Mouse (Mus musculus): ENCODE measurements at regions not wholly inside any gene's neighbourhood (a gene's known extent, or its start where the extent isn't known, plus 50 kb on each side); places are given as distances from the start of the nearest gene placed in this dataset.
"Not testable (repeated sequence)": the region's sequence is repeated elsewhere in the genome, so short reads cannot be mapped to it uniquely, and the experiment has no call there.

DNA sequence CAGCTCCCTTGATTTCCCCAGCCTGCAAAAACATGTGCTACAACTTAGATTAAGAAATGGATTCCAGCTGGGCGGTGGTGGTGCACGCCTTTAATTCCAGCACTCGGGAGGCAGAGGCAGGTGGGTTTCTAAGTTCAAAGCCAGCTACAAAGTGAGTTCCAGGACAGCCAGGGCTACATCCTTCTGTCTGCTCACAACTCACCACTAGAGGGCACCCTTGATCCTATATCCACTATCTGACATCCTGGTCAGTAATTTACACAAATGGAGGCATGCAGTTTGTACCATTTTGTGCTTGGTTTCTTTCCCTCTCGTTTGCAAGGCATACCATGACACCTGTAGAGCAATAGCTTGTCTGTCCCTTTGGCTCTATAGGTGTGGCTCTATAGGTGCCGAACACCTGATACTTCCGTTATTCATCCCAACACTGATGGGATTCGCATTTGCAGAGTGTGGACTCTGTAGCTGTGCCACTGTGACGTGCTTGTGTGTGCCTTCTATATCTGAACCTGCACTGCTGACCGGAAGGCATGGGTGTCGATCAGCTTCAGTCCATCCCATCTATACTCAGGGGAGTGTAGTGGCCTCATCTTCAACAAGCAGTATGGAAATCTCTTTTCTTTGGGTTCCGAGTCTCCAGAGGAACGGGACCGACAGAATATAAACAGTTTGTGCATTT lies 108.4 kb upstream of the Spata13 start:
- peak; percentile 69 for DNase-seq (ENCODE audit: low read depth, low spot score)

GRCm38 (mm10) chr14:60525979-60526378 lies 107.8 kb upstream of the Spata13 start:
- no peak for DNase-seq (ENCODE audit: low read depth, low spot score)

DNA sequence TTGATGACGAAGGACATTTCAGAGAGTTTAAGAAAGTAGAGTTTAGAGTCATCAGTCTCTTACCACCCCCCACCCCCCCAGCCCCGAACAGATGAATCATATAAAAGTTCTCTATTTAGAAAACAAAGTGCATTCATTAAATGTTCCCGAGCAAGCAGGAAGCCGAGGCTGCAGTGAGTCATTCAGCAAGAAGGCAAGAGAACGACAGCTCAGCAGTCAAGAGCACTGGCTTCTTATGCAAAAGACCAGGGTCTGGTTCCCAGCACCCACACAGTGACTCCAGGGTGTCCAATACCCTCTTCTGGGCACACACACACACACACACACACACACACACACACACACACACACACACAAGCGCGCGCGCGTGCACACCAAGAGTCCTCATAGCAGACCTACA lies 107.0 kb upstream of the Spata13 start:
- DNase-seq (ENCODE audit: low read depth, low spot score), result no peak

GRCm38 (mm10) chr14:60527951-60528350 lies 105.8 kb upstream of the Spata13 start:
- no peak for DNase-seq (ENCODE audit: low read depth, low spot score)

DNA sequence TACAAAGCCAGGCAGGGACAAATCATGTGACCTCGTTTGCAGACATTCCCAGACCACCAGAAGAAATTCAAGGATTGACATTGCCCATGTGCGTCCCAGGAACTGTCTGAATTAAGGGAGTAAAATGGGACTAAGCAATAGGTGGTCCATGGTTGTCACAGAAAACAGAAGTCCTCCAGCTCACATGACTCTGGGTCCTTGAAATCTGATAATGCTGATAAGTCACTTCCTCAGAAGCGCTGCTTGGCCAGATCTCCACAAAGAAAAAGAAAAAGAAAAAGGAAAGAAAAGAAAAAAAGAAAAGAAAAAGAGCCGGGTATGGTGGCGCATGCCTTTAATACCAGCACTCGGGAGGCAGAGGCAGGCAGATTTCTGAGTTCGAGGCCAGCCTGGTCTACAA lies 105.3 kb upstream of the Spata13 start:
- no peak for DNase-seq (ENCODE audit: low read depth, low spot score)

GRCm38 (mm10) chr14:60529022-60529421 lies 104.8 kb upstream of the Spata13 start:
- no peak for DNase-seq (ENCODE audit: low read depth, low spot score)

- no peak for DNase-seq (ENCODE audit: low read depth, low spot score)
Observed at GRCm38 (mm10) chr14:60529646-60530347, 104.0 kb upstream of the Spata13 start.

DNA sequence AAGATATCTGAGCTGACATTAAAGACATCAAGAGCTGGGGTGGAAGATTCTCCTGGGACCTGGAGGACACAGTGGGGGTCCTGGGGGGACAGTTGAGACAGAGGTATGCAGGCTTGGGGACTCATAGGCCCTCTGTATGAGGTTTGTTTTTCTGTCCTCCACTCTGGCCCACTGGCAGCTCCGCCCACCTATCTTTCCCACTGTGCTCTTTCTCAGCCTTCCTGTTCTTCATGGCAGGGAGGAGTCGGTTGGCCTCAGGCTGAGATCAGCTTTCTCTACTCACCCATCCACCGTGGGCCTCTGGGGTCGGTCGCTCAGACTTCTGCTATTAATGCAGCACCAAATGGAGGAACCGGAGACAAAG lies 103.5 kb upstream of the Spata13 start:
- no peak for DNase-seq (ENCODE audit: low read depth, low spot score)

DNA sequence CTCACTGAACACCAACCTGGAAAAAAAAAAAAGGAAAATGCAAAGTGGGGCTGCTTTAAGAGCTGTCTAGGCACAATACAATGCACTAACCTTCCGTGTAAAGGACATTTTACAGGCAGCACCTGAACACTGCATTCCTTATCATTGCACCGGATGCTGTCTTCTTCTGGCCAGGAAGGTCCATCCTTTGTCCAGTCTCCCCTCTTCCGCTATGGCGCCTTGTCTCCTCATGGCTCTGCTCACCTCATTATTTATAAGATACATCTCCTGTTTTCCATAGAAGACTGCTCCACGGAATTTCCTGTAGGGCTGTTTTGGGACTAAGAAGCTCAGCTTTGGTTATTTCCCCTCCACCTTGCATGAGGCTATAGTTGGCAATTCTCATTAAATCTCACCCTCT lies 102.8 kb upstream of the Spata13 start:
- DNase-seq (ENCODE audit: low read depth, low spot score), result no peak

- no peak for DNase-seq (ENCODE audit: low read depth, low spot score)
Observed at GRCm38 (mm10) chr14:60531766-60532165, 102.0 kb upstream of the Spata13 start.

DNA sequence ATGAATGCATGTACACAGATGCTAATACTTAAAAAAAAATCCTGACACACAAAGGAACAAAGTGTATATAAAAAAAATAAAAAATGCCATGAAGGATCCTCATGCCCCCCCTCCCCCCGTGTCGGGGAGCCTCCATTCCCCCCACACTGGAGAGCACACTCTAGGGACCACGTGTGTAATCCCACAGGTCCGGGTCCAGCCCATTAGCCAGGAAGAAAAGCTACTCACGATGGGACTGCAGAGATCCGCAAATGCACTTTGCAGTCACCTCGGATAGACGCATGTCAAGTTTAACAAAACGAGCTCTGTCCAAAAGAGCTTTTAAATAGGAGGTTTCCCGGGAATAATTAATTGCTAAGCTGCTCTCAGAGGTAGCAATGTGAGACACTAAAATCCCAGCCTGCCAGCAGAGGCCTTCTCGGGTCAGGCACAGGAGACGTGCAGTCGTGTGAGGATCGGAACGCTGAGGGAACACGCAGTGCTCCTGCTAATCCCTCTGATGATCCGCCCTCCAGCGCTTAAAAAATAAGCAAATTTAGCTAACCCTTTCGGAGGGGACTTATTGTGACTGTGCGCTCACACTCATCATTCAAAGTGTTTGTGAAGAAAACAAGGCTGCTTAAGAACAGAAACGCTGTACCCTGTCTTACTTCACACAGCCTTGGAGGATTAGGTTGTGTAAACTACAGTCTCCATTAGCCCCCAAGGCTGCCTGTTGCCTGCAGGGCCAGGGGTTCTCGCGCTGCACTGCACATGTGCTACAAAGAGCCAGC lies 100.2 kb upstream of the Spata13 start:
- no peak for DNase-seq (ENCODE audit: low read depth, low spot score)

- no peak for DNase-seq (ENCODE audit: low read depth, low spot score)
Observed at GRCm38 (mm10) chr14:60539040-60539439, 94.8 kb upstream of the Spata13 start.

GRCm38 (mm10) chr14:60540111-60540510 lies 93.7 kb upstream of the Spata13 start:
- no peak for DNase-seq (ENCODE audit: low read depth, low spot score)

- DNase-seq (ENCODE audit: low read depth, low spot score), result no peak
Observed at GRCm38 (mm10) chr14:60541596-60541995, 92.2 kb upstream of the Spata13 start.

GRCm38 (mm10) chr14:60544767-60545166 lies 89.0 kb upstream of the Spata13 start:
- no peak for DNase-seq (ENCODE audit: low read depth, low spot score)

DNA sequence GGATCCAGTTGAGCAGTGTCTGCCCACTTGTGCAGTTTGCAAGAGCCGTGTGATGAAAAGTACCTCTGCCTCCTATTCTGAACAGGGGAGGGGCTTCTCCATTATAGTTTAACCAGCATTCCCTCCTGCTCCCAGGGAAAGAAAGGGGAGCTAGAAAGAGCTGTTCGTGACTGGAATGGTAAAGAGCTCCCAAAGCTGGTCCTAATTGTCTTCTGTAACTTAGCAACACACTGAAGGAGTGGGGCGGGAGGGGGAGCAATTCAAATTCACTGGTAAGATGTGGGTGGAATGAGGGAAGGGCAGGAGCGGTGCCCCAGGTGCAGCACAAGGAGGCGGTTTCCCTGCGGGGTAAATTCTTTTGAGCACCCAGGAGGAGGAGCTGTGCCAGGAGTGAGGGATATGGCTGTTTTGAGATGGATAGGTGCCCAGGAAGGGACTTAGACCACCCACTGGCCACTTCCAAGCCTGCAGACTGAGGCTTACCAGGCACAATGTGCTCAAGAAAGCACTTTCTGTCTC lies 79.5 kb upstream of the Spata13 start:
- DNase-seq (ENCODE audit: low read depth, low spot score), result peak; percentile 60

GRCm38 (mm10) chr14:60556541-60556940 lies 77.3 kb upstream of the Spata13 start:
- DNase-seq (ENCODE audit: low read depth, low spot score), result no peak

DNA sequence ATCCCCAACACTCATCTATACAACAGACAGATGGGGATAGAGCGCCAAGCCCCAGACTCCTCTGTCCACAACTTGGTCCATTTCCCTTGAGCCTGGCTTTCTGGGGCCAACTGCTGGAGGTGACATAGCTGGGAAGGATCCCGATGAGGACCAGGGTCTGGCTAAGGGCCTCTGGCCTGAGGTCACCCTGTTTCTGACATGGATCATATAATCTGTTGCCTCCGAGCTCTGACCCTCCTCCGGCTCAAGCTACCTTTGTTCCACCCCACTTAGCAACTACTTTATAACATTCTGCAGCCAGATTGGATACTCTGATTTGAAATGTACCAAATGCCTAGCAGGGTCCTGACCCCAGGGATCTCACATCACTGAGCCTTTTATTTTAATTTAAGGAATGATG lies 76.8 kb upstream of the Spata13 start:
- no peak for DNase-seq (ENCODE audit: low read depth, low spot score)

- DNase-seq (ENCODE audit: low read depth, low spot score), result no peak
Observed at GRCm38 (mm10) chr14:60559376-60559775, 74.4 kb upstream of the Spata13 start.

DNA sequence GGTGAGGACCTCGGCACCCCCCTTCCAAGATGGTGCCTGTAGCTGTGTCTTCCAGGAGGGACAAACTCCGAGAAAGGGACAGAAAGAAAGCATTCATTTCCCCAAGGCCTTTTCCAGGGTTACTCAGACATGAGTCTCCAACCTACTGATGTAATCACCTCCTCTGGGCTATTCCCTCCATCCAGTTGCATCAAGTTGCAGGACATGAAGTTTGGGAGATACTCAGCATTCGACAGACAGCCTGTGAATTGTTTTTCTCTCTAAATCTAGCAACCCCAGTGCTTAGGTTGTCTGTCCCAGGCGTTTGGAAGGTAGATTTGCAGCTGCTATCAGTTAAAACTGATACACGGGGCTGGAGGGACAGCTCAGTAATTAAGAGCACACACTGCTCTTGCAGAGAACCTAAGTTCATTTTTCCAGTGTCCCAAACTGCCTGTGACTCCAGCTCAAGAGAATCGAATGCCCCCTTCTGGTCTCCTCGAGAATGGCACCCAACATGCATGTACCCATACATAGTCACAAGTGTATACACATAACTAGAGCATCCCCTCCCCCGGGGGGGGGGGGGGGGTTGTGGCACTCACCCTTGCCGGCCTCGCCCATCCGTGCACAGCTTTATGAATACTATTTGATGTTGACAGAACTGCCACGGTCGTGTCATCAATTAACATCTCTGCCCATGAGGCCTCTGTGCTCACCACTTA lies 73.8 kb upstream of the Spata13 start:
- DNase-seq (ENCODE audit: low read depth, low spot score), result no peak

DNA sequence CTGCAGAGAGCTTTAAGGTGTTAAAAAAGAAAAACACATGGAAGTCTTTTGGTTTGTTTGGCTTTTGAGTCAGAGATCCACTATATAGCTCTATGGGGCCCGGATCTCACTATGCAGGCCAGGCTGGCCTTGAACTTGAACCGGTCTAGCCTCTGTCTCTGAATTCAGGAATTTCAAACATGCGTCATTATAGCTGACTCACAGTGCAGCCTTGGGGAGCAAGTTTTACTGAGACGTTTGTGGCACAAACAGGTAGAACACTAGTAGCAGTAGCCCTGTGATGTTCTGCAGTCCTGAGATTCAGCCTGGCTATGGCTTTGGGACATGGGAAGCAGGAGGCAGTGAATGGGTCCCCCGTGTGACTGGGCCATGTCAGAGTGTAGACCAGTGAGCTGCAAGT lies 57.5 kb upstream of the Spata13 start:
- no peak for DNase-seq (ENCODE audit: low read depth, low spot score)

DNA sequence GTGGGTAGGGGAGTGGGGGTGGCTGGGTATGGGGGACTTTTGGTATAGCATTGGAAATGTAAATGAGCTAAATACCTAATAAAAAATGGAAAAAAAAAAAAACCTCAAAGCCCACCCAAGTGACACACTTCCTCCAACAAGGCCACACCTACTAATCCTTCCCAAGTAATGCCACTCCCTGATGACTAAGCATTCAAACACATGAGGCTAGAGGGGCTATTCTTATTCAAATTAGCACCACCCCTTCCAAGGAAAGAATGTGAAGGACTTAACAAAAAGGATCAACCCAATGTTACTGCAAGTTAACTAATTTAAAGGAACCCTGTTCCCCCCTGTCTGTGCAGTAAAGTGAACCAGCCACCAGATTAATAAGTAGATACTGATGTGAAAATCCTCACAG lies 53.7 kb upstream of the Spata13 start:
- not testable (repeated sequence) for DNase-seq (ENCODE audit: low read depth, low spot score)

All from embryo, embryonic 11.5 days (tissue).